Mouse (Mus musculus) Patski (cell line): ENCODE measurements at regions not wholly inside any gene's neighbourhood (a gene's known extent, or its start where the extent isn't known, plus 50 kb on each side); places are given as distances from the start of the nearest gene placed in this dataset.

Experiments used
- ATAC-seq: fragments of 100-300 bp; one replicate; pipeline ENCODE4 v1.8.0; 2021
- CTCF ChIA-PET: fragments of 350-600 bp; sonication (Branson Sonifier 250); formaldehyde crosslinking; loops from one replicate; lab custom pipeline; 2022; ENCODE audit warnings: inconsistent platforms; lab: Charles Lee
- POLR2A ChIA-PET: fragments of 350-600 bp; sonication (Branson Sonifier 250); formaldehyde crosslinking; loops from one replicate; lab custom pipeline; 2022; ENCODE audit warnings: antibody characterized with exemption, inconsistent platforms; lab: Charles Lee
- DNase-seq: peaks from one replicate; pipeline ENCODE4 v3.0.0-alpha.2; 2011; ENCODE audit warnings: low read depth, low spot score
- H3K27me3 ChIP-seq: fragments of 371-371 bp; one replicate; pipeline ENCODE4 v1.5.1; 2021
- CTCF ChIP-seq: fragments of 100-300 bp; IDR thresholded peaks from one replicate; pipeline ENCODE4 v1.5.1; 2021
- in situ Hi-C: fragments of 300-500 bp; cut with MboI; formaldehyde crosslinking; loops from 3 replicates; pipeline ENCODE4 v1.11.1; 2018; ENCODE audit warnings: low pct_unique_long_range_greater_than_20kb, mixed read lengths

DNA sequence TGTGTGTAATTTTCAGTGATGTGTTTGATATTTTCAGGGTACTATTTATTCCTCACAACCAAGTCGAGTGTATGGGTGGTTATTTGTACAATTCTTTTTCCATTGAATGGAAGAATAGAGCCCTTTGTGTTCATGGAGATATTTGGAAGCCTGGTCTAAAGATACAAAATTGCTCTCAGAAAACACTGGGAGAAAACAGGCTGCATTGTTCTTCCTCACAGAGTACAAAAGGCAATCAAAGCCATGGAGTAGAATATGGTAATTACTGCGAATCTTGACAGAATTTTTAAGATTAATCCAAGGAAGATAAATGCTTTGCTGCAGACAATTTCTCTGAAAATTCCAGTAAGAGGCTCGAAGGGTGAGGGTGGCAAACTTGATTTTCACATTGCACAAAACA, 54.7 kb upstream of the Gnai1 start:
- ATAC-seq, result no peak
- DNase-seq, result no peak
- ChIA-PET POLR2A (no interaction called here), CTCF (no interaction called here)
- in situ Hi-C loops, result no loop called here
- H3K27me3 ChIP-seq, result no peaks in the 10 kb centered on the region
- TF ChIP-seq CTCF, result no peak
